In the genomic region with DNA sequence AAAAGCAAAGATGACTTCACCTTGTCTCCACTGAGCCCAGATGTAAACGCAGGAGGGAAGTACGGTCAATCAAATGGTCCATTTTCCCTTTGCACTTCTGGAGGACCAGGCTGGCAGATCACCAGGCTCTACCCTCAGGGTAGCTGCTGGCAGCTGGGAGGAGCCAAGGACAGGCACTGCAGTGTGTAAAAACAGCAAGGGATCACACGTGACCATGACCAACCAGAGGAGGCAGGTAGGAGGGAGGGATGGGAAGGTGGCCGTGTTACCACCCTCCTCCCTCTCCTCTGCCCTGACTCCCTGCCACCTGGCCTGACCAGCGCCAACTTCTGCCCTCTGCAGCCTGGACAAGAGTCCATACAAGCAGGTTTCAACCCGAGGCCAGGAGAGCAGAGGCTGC, we compare ENCODE assay signal across 12 mouse cellular contexts. TPM values are rescaled to one million over a fixed set of nuclear protein-coding genes. Genes with fewer than 3 reads are reported as not detected.
DNase-seq lines count a peak whose midpoint lies in the region; ATAC-seq lines count a peak whose summit lies in the region.
"Had no signal": no experiment of that assay in that cellular context is flagged by ENCODE, and none has a peak within 500 bp of the region (broad histone marks: within the 10 kb centered on the region; RNA-seq: fewer than 3 reads in every experiment).

No protein-coding gene starts in this region.

- peak; percentile 93 for DNase-seq in heart, adult 11 months
- no peak for DNase-seq in heart, postnatal 4 days
- DNase-seq in forebrain, embryonic 14.5 days (ENCODE audit: low spot score), result no peak
- DNase-seq in frontal cortex, adult 2 months (ENCODE audit: extremely low spot score in 1 of 2, low spot score in 1 of 2), result no peak
- no peak for DNase-seq in left cerebral cortex, postnatal 25 days (ENCODE audit: low spot score in 2 of 2)
- no peak for DNase-seq in urinary bladder, postnatal 10 days (ENCODE audit: low spot score)
- DNase-seq: layer of hippocampus, adult 9-11 months had no signal

- peaks cover 52% of the 10 kb centered on the region for H3K4me1 ChIP-seq in forebrain, embryonic 14.5 days (ENCODE audit: control insufficient read depth, insufficient read depth, low read length)
- peaks cover 61% of the 10 kb centered on the region for H3K4me1 ChIP-seq in kidney, embryonic 16.5 days (ENCODE audit: insufficient read depth, low read length)
- H3K4me1 ChIP-seq in midbrain, embryonic 16.5 days (ENCODE audit: control insufficient read depth, insufficient read depth, low read length), result peaks cover 77% of the 10 kb centered on the region

- intact Hi-C loops in left cerebral cortex, postnatal 25 days (cut with DNase I), result no loop called here

- H3K4me2 ChIP-seq in forebrain, embryonic 14.5 days (ENCODE audit: low read length), result no peak overlapping the region
- no peak overlapping the region for H3K4me2 ChIP-seq in kidney, embryonic 16.5 days (replicated peaks; ENCODE audit: low read depth, low read length)
- no peak overlapping the region for H3K4me2 ChIP-seq in midbrain, embryonic 16.5 days (ENCODE audit: low read length)
- H3K4me2 ChIP-seq: neural tube, embryonic 12.5 days had no signal

- no peaks in the 10 kb centered on the region for H3K36me3 ChIP-seq in forebrain, embryonic 14.5 days (ENCODE audit: control insufficient read depth, insufficient read depth, low read length)
- H3K36me3 ChIP-seq in kidney, embryonic 16.5 days (ENCODE audit: insufficient read depth, low read length), result no peaks in the 10 kb centered on the region
- no peaks in the 10 kb centered on the region for H3K36me3 ChIP-seq in midbrain, embryonic 16.5 days (ENCODE audit: control insufficient read depth, insufficient read depth, low read length)
- H3K36me3 ChIP-seq: neural tube, embryonic 12.5 days had no signal

- H3K27me3 ChIP-seq in forebrain, embryonic 14.5 days (replicated peaks; ENCODE audit: control insufficient read depth, insufficient read depth, low read length), result no peaks in the 10 kb centered on the region
- no peaks in the 10 kb centered on the region for H3K27me3 ChIP-seq in kidney, embryonic 16.5 days (ENCODE audit: insufficient read depth, low read length)
- no peaks in the 10 kb centered on the region for H3K27me3 ChIP-seq in midbrain, embryonic 16.5 days (ENCODE audit: control insufficient read depth, insufficient read depth, low read depth, low read length)

- H3K9ac ChIP-seq in forebrain, embryonic 14.5 days (ENCODE audit: low read length), result no peak overlapping the region
- peak overlapping the region; percentile 32; the same call in 1 of the 2 replicates for H3K9ac ChIP-seq in kidney, embryonic 16.5 days (replicated peaks; ENCODE audit: low read length)
- H3K9ac ChIP-seq in midbrain, embryonic 16.5 days (ENCODE audit: low read depth, low read length), result 0 out of 2 replicates have a peak overlapping the region, but pooled peaks have one; percentile 11
- H3K9ac ChIP-seq: neural tube, embryonic 12.5 days had no signal

- peak overlapping the region; percentile 50; the same call in 1 of the 2 replicates for H3K27ac ChIP-seq in forebrain, embryonic 14.5 days (ENCODE audit: low read depth, low read length)
- H3K27ac ChIP-seq in kidney, embryonic 16.5 days (ENCODE audit: low read length), result peak overlapping the region; percentile 70
- H3K27ac ChIP-seq in midbrain, embryonic 16.5 days (ENCODE audit: low read length), result peak overlapping the region; percentile 96
- H3K27ac ChIP-seq: neural tube, embryonic 12.5 days had no signal

- no peak for ATAC-seq in forebrain, embryonic 14.5 days
- ATAC-seq in kidney, embryonic 16.5 days (ENCODE audit: low FRiP score, low TSS enrichment), result no peak
- ATAC-seq in midbrain, embryonic 16.5 days, result no peak

- 80% methylated on average over 6 of the region's 6 CpGs for WGBS in forebrain, embryonic 14.5 days
- 61% methylated on average over 6 of the region's 6 CpGs for WGBS in kidney, embryonic 16.5 days
- WGBS in midbrain, embryonic 16.5 days, result 58% methylated on average over 6 of the region's 6 CpGs

- H3K9me3 ChIP-seq in forebrain, embryonic 14.5 days (replicated peaks; ENCODE audit: control insufficient read depth, low read length), result no peaks in the 10 kb centered on the region
- H3K9me3 ChIP-seq in kidney, embryonic 16.5 days (ENCODE audit: low read length), result no peaks in the 10 kb centered on the region
- no peaks in the 10 kb centered on the region for H3K9me3 ChIP-seq in midbrain, embryonic 16.5 days (replicated peaks; ENCODE audit: control insufficient read depth, low read length, poor library complexity, severe bottlenecking)
- H3K9me3 ChIP-seq: neural tube, embryonic 12.5 days had no signal

- no peak overlapping the region for H3K4me3 ChIP-seq in forebrain, embryonic 14.5 days (ENCODE audit: low read depth, low read length)
- no peak overlapping the region for H3K4me3 ChIP-seq in kidney, embryonic 16.5 days (ENCODE audit: low read length)
- H3K4me3 ChIP-seq in midbrain, embryonic 16.5 days (ENCODE audit: low read depth, low read length), result no peak overlapping the region
- H3K4me3 ChIP-seq: erythroblast, embryonic 14.5 days; neural tube, embryonic 12.5 days had no signal

RNA-seq across cellular contexts. Expression of gene Cstad, which starts 59.7 kb away (rescaled TPM):
- 1 to 10 TPM; 1.7 to 3.2 TPM for total RNA-seq in heart, postnatal 4 days (2021)
- 0.64 and 1.2 TPM in 2 replicates for polyA plus RNA-seq in forebrain, embryonic 14.5 days (2014; fragmentation: Nextera tagmentation; extraction: Ambion mirVana)
- 1.5 and 2.5 TPM in 2 replicates for polyA plus RNA-seq in kidney, embryonic 16.5 days (2015; fragmentation: Nextera tagmentation; extraction: Ambion mirVana)
- polyA plus RNA-seq in midbrain, embryonic 16.5 days (2015; fragmentation: Nextera tagmentation; extraction: Ambion mirVana), result 0.62 TPM in 2 replicates
- 4.2 and 5.7 TPM in 2 replicates for polyA plus RNA-seq in frontal cortex, adult 2 months (2012; rRNA removed)
- 1 to 10 TPM; 4.2 to 5.5 TPM for total RNA-seq in left cerebral cortex, postnatal 25 days (2021)
- polyA plus RNA-seq: erythroblast, embryonic 14.5 days; liver, embryonic 16.5 days had no signal
